Mouse (Mus musculus) testis, postnatal 10 days (tissue): ENCODE data around the gene Prss45.
"Not testable (repeated sequence)": the region's sequence is repeated elsewhere in the genome, so short reads cannot be mapped to it uniquely, and the experiment has no call there.

Experiments
- DNase-seq: peaks from one replicate; pipeline ENCODE4 v3.0.0; 2021; ENCODE audit warnings: low spot score

Prss45 gene

GRCm38 (mm10) chr9:110834411-110834810 is at the start of gene Prss45:
Prss45 (plus strand) TSS chr9:110834588.
- no peak for DNase-seq

- DNase-seq, result no peak
Measured at GRCm38 (mm10) chr9:110788169-110788568, 46.2 kb upstream of the Prss45 start.

- DNase-seq, result no peak
Measured at GRCm38 (mm10) chr9:110790462-110790861, 43.9 kb upstream of the Prss45 start.

- no peak for DNase-seq
Measured at GRCm38 (mm10) chr9:110797013-110797412, 37.4 kb upstream of the Prss45 start.

GRCm38 (mm10) chr9:110797866-110798265 is 36.5 kb upstream of the Prss45 start, which contains the start of gene Prss42:
Prss42 (plus strand) TSS chr9:110798166.
- DNase-seq, result no peak

- DNase-seq, result no peak
Measured at GRCm38 (mm10) chr9:110800834-110801479, 33.4 kb upstream of the Prss45 start.

- DNase-seq, result no peak
Measured at GRCm38 (mm10) chr9:110803294-110803693, 31.1 kb upstream of the Prss45 start.

GRCm38 (mm10) chr9:110810051-110810450 is 24.3 kb upstream of the Prss45 start:
- DNase-seq, result no peak

GRCm38 (mm10) chr9:110813789-110814188 is 20.6 kb upstream of the Prss45 start, which contains the start of gene Prss44:
Prss44 (plus strand) TSS chr9:110813994.
- DNase-seq, result no peak

- not testable (repeated sequence) for DNase-seq
Measured at GRCm38 (mm10) chr9:110820546-110820945, 13.8 kb upstream of the Prss45 start.

- DNase-seq, result no peak
Measured at GRCm38 (mm10) chr9:110821436-110821835, 13.0 kb upstream of the Prss45 start.

- DNase-seq, result no peak
Measured at GRCm38 (mm10) chr9:110825426-110825825, 9.0 kb upstream of the Prss45 start.

GRCm38 (mm10) chr9:110825832-110826231 is 8.6 kb upstream of the Prss45 start:
- DNase-seq, result no peak

- DNase-seq, result no peak
Measured at GRCm38 (mm10) chr9:110826390-110826789, 8.0 kb upstream of the Prss45 start, which contains the start of gene Prss43. Prss43 (plus strand) TSS chr9:110826690.

- DNase-seq, result no peak
Measured at GRCm38 (mm10) chr9:110833021-110833420, 1.4 kb upstream of the Prss45 start.

GRCm38 (mm10) chr9:110834961-110835360 is 573 bp downstream of the Prss45 start:
- no peak for DNase-seq

GRCm38 (mm10) chr9:110836112-110836511 is 1.7 kb downstream of the Prss45 start:
- DNase-seq, result no peak

GRCm38 (mm10) chr9:110840905-110841304 is 6.5 kb downstream of the Prss45 start:
- DNase-seq, result no peak

GRCm38 (mm10) chr9:110841438-110841837 is 7.0 kb downstream of the Prss45 start:
- DNase-seq, result no peak

GRCm38 (mm10) chr9:110844206-110844605 is 9.8 kb downstream of the Prss45 start, which contains the start of gene Prss46:
Prss46 (plus strand) TSS chr9:110844506.
- DNase-seq, result no peak

GRCm38 (mm10) chr9:110849162-110849561 is 14.8 kb downstream of the Prss45 start:
- no peak for DNase-seq

- DNase-seq, result no peak
Measured at GRCm38 (mm10) chr9:110855903-110856302, 21.5 kb downstream of the Prss45 start.

GRCm38 (mm10) chr9:110856920-110857319 is 22.5 kb downstream of the Prss45 start:
- DNase-seq, result no peak
